Mouse (Mus musculus) heart, embryonic 11.5 days (tissue): ENCODE results near the gene Crip2. TPM values are rescaled to one million over a fixed set of nuclear protein-coding genes. Genes with fewer than 3 reads are reported as not detected.

Experiments
- ATAC-seq: fragments of 200-750 bp; cut with Nextera tagmentation; replicated peaks from 2 replicates; pipeline ENCODE4 v1.8.0; 2017; ENCODE audit warnings: moderate library complexity; ENCODE audit not compliant: insufficient number of reproducible peaks, low FRiP score, low TSS enrichment
- H3K27ac ChIP-seq: fragments of 300-500 bp; sonication (generic); 2 replicates; pipeline ENCODE4 v1.5.1; 2014; ENCODE audit warnings: mild to moderate bottlenecking, low read depth, low read length
- H3K27me3 ChIP-seq: fragments of 300-500 bp; sonication (generic); 2 replicates; pipeline ENCODE4 v1.6.1; 2014; ENCODE audit warnings: mild to moderate bottlenecking, low read length, mixed read lengths; ENCODE audit not compliant: control insufficient read depth, insufficient read depth
- H3K36me3 ChIP-seq: fragments of 300-500 bp; sonication (generic); 2 replicates; pipeline ENCODE4 v1.6.1; 2014; ENCODE audit warnings: mild to moderate bottlenecking, low read length, moderate library complexity, mixed read lengths; ENCODE audit not compliant: control insufficient read depth, insufficient read depth
- H3K4me1 ChIP-seq: fragments of 300-500 bp; sonication (generic); 2 replicates; pipeline ENCODE4 v1.6.1; 2014; ENCODE audit warnings: low read length; ENCODE audit not compliant: control insufficient read depth, insufficient read depth
- H3K4me2 ChIP-seq: fragments of 300-500 bp; sonication (generic); 2 replicates; pipeline ENCODE4 v1.6.1; 2014; ENCODE audit warnings: mild to moderate bottlenecking, moderate library complexity
- H3K4me3 ChIP-seq: fragments of 300-500 bp; sonication (generic); 2 replicates; pipeline ENCODE4 v1.5.1; 2014; ENCODE audit warnings: low read depth, low read length
- H3K9ac ChIP-seq: fragments of 300-500 bp; sonication (generic); 2 replicates; pipeline ENCODE4 v1.6.1; 2014; ENCODE audit warnings: mild to moderate bottlenecking, low read depth, low read length, moderate library complexity
- H3K9me3 ChIP-seq: fragments of 300-500 bp; sonication (generic); replicated peaks from 2 replicates; pipeline ENCODE4 v1.6.1; 2016; ENCODE audit warnings: low read length; ENCODE audit not compliant: control insufficient read depth
- WGBS: fragments of 180-500 bp; shearing (Covaris S2); extraction: QIAGEN DNeasy Blood & Tissue Kit; methylation state at CpG from one replicate; pipeline ENCODE4 v1.1.7; 2014; ENCODE audit not compliant: insufficient replicate concordance; 5-methylcytosine and 5-hydroxymethylcytosine counted together
- polyA plus RNA-seq: library from polyadenylated mRNA; unstranded; fragments of >200 nt; fragmentation: Nextera tagmentation; extraction: Ambion mirVana; gene quantifications from 2 replicates; pipeline ENCODE4 v1.2.1, GENCODE M21; 2014

Gene Crip2
- 1,118 and 1,169 TPM in 2 replicates for polyA plus RNA-seq

DNA sequence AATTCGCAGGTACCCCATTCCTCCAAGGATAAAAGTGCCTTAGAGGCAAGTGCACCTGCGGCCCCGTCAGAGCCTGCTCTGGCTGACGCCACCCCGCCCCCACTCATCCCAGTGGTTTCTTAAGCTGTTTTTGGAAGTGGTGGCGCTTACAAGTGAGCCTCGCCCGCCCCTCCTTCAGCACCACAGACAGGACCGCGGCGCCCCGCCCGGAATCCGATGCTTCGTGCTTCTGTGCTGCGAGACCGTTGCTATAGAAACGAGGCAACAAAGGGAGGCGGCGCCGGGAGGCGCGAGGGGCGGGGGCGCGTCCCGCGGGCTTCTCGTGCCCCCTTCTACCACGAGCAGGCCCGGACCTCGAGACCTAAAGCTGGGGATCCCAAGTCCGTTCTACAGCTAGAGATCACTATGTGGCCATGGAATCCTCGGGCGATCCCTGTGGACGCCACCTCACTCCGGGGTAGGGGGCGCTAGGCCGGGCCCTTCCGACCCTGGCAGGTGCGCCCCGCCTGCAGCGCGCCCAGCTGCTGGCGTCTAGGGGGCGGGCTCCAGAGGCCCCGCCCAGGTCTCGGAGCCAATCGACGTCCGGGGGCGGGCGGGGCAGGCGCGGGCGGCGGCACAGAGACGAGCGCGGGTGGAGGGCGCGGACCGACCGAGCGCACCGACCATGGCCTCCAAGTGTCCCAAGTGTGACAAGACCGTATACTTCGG, at the start of gene Crip2:
Gene Crip2 (plus strand): TSS at position 329 of the 708 bp plus-strand sequence.
- Histone ChIP-seq H3K4me2 (peak within 1 kb of the TSS; percentile 94), H3K4me3 (peak within 1 kb of the TSS; percentile 87), H3K27ac (peak within 1 kb of the TSS; percentile 97), H3K9me3 (no peaks in the 10 kb centered on the region), H3K36me3 (peaks cover 25% of the 10 kb centered on the region), H3K4me1 (peaks cover 67% of the 10 kb centered on the region), H3K9ac (peak within 1 kb of the TSS; percentile 99), H3K27me3 (no peaks in the 10 kb centered on the region)
- under 1% methylated on average over 55 of the region's 68 CpGs for WGBS
- ATAC-seq: peak; percentile 83

DNA sequence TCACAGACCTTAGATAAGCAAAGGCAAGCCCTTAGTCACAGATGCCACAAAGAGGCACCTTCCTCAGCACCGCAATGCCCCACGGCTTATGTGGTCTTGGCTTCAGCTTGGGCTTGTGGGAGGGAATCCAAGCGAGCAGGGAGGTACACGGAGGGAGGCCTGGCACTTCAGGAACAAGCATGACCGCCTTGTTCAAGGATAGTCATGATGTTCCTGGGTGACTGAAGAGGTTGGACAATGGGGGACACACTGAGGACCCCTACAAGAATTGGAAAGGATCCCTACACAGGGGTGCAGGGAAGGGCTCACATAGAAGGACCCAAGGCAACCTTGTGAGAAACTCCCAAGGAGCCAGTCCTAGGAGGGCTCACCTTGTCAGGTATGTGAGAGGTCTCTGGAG, 43.0 kb upstream of the Crip2 start:
- Histone ChIP-seq H3K9me3 (no peaks in the 10 kb centered on the region), H3K27me3 (no peaks in the 10 kb centered on the region), H3K27ac (no peak overlapping the region), H3K9ac (no peak overlapping the region), H3K4me3 (no peak overlapping the region), H3K4me1 (peaks cover 32% of the 10 kb centered on the region), H3K36me3 (no peaks in the 10 kb centered on the region), H3K4me2 (peak overlapping the region; percentile 81)
- ATAC-seq: no peak
- 87% methylated on average over 5 of the region's 5 CpGs for WGBS

DNA sequence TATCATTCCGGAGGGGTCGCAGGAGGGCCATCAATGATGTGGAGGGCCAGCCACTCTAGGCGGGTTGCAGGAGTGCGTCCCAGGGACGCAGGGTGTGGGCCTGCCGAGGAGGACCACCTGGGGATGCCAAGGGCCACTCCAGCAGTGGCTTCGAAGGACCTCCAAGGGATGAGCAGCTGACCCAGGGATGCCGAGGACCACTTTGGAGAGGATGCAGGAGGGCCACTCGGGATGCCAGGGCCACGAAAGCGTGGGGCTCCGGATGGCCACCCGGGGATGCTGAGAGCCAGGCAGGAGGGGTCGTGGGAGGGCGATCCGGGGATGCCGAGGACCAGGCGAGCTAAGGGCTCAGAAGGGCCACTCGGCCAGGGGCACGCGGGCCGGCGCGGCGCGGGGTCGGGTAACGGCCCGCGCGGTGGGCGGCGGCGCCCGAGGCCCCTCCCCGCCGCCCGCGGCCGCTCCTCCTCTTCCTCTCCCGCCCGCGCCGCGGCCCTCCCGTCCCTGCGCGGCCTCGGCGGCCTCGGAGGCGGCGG, 42.2 kb upstream of the Crip2 start, which contains the start of gene Mta1:
Gene Mta1 (plus strand): TSS at position 530 of the 533 bp plus-strand sequence.
- peak within 1 kb of the TSS; percentile 83 for H3K27ac ChIP-seq
- no peaks in the 10 kb centered on the region for H3K27me3 ChIP-seq
- no peaks in the 10 kb centered on the region for H3K9me3 ChIP-seq
- H3K36me3 ChIP-seq: no peaks in the 10 kb centered on the region
- peak; percentile 70 for ATAC-seq
- H3K4me2 ChIP-seq: peak within 1 kb of the TSS; percentile 81
- H3K4me1 ChIP-seq: peaks cover 34% of the 10 kb centered on the region
- peak within 1 kb of the TSS; percentile 99 for H3K9ac ChIP-seq
- peak within 1 kb of the TSS; percentile 99 for H3K4me3 ChIP-seq
- WGBS: under 1% methylated on average over 30 of the region's 53 CpGs

DNA sequence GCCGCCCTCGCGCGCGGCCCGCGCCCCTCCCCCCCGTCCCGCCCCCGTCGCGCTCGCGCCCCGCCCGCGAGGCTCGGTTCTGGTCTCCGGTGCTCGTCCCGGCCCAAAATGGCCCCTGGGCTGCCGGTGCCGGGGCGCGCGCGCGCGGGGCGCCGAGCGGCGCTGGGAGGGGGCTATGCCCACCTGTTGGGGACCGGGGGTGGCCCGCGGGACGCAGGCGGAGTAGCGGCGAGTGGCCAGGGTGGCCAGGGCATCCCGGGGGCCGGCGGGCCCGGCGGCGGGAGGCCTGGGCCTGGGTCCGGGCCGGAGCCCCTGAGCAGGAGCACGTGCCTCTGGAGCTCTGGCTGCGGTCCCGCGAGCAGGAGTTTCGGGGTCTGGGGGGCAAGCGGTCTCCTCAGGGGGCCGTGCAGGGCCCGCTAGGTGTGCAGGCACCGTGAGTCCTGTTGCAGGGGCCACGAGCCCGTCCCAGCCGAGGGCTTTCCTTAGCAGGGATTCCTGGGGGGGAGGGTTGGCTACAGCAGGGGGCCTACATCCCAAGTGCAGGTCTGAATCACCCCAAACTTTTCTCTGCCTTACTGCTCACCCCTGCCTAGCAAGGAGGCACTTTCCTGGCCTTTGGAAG, 41.4 kb upstream of the Crip2 start:
- H3K4me1 ChIP-seq: peaks cover 39% of the 10 kb centered on the region
- H3K4me3 ChIP-seq: peak overlapping the region; percentile 99

DNA sequence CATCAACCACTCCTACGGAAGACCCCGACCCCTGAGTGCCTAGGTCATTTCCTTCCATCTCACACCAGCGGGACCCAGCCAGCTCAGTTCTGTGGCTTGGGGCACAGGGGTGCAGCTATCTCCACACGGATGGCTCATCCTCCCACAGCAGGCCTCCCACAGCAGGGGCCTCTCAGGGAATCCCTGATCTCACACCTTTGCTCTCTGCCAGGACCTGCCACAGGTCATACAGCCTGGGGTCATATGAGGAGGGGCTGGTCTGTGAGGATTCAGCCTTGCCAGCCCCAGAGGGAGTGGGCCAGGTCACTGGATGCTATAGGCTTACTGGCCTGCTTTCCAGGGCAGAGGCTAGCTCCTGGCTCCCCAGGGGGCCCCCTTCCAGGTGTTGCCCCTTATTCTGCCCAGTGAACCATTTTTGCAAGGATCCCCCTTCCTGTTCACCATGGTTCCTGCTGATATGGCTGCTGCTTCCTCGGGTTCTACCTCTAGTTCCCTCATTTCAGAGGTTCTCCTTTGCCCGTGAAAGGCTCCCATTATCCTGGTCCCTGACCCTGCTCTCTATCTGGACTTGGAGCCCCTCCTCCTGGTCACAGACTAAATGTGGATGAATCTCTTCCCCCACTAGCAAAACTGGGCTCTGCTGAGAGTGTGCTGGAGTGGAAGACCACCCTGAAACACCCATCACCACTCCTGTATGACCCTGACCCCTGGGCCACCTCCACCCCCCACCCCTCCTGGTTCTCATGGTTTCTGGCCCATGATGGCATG, 40.4 kb upstream of the Crip2 start:
- peaks cover 42% of the 10 kb centered on the region for H3K4me1 ChIP-seq
- no peaks in the 10 kb centered on the region for H3K27me3 ChIP-seq
- 27% methylated on average over 6 of the region's 6 CpGs for WGBS
- no peaks in the 10 kb centered on the region for H3K9me3 ChIP-seq
- H3K9ac ChIP-seq: peak overlapping the region; percentile 99
- H3K4me2 ChIP-seq: peak overlapping the region; percentile 81
- H3K4me3 ChIP-seq: peak overlapping the region; percentile 99
- ATAC-seq: no peak
- no peaks in the 10 kb centered on the region for H3K36me3 ChIP-seq
- no peak overlapping the region for H3K27ac ChIP-seq

More for the DNA sequence above, 41.4 kb upstream of the Crip2 start:
- H3K9me3 ChIP-seq: no peaks in the 10 kb centered on the region
- peak overlapping the region; percentile 81 for H3K4me2 ChIP-seq
- H3K27ac ChIP-seq: peak overlapping the region; percentile 83
- H3K27me3 ChIP-seq: no peaks in the 10 kb centered on the region
- H3K36me3 ChIP-seq: no peaks in the 10 kb centered on the region
- ATAC-seq: 0 out of 2 replicates have a peak, but pooled peaks have one; percentile 3
- WGBS: under 1% methylated on average over 42 of the region's 60 CpGs
- H3K9ac ChIP-seq: peak overlapping the region; percentile 99

DNA sequence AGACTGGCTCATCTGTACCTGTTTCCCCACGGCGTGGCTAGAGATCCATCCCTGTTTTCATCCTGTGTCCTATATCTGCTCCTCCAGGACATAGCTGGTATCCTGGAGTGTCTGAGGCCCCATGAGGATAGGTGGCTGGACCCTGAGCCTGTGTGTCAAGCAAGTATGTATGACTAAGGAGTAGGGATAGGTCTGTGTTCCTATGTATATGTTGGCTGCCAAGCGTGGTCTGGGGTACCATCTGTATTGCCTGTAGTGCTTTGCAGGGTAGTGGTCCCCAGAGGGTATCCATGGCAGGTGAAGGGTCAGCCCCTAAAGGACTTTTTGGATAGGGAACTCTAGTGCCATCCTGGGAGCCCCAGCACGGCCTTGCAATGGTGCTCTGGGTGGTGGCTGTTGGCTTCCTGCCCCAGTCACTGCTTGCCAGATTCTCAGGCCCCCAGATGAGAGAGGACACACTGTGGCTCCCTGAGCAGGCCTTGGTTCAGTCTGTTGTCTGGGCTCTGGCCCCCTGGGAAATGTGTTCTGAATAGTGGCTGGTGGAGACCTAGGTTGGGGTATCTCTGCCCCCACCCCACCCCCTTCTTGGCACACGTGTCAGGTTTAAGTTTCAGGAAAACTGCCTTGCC, 39.5 kb upstream of the Crip2 start:
- H3K27me3 ChIP-seq: no peaks in the 10 kb centered on the region
- no peak for ATAC-seq
- no peaks in the 10 kb centered on the region for H3K36me3 ChIP-seq
- H3K9me3 ChIP-seq: no peaks in the 10 kb centered on the region
- H3K27ac ChIP-seq: no peak overlapping the region
- peaks cover 42% of the 10 kb centered on the region for H3K4me1 ChIP-seq
- peak overlapping the region; percentile 81; the same call in 1 of the 2 replicates for H3K4me2 ChIP-seq
- 79% methylated on average over 5 of the region's 5 CpGs for WGBS
- no peak overlapping the region for H3K4me3 ChIP-seq
- peak overlapping the region; percentile 99; the same call in 1 of the 2 replicates for H3K9ac ChIP-seq

DNA sequence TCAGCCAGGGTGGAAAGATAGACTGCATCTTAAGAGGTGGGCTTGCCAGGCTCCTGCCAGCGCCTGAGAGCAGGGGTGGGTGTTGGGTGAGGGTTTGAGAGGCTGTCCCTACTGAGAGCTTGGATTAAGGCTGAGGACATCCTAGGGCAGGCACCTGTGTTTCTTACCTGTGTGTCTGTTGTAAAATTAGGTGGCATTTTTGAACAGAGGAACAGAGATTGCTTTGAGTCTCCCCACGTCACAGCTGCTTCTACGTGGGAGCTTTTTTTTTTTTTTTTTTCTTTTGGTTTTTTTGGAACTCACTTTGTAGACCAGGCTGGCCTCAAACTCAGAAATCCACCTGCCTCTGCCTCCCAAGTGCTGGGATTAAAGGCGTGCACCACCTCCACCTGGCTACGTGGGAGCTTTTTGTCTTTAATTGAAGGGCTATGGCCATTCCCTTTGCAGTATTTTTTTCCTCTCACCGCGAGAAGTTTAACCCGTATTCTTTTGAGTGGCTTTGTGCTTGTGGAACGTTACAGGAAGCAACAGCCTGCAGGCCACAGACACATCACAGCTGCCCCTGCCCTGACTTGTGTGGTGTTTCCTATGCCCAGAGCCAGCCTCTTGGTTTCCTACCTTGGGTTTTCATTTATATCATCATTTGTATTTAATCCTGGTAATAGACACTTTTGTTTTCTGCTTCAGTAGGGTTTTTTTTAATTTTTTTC, 38.6 kb upstream of the Crip2 start:
- Histone ChIP-seq H3K4me1 (peaks cover 43% of the 10 kb centered on the region), H3K9ac (no peak overlapping the region), H3K4me2 (no peak overlapping the region; the same call in 1 of the 2 replicates), H3K4me3 (no peak overlapping the region), H3K9me3 (no peaks in the 10 kb centered on the region), H3K27me3 (no peaks in the 10 kb centered on the region), H3K27ac (no peak overlapping the region), H3K36me3 (0 out of 2 replicates have a peak, but pooled peaks cover 2% of the 10 kb centered on the region)
- ATAC-seq: no peak
- WGBS: 84% methylated on average over 9 of the region's 9 CpGs
